Mouse (Mus musculus) bone marrow macrophage, adult 2 months (primary cell): ENCODE data around the gene Olfml2a.

Source experiments
- CTCF ChIP-seq: IDR thresholded peaks from 2 replicates; pipeline ENCODE4 v1.5.1; 2012; ENCODE audit warnings: low read depth, mild to moderate bottlenecking, low read length, moderate library complexity
- POLR2A ChIP-seq: IDR thresholded peaks from 2 replicates; pipeline ENCODE4 v1.6.1; 2012; ENCODE audit warnings: mild to moderate bottlenecking, low read depth, low read length, borderline replicate concordance

- TF ChIP-seq POLR2A (no peak), CTCF (peak; percentile 92)
Observed at GRCm38 (mm10) chr2:38927115-38927979, 4.4 kb upstream of the Olfml2a start, which contains the start of gene Nr6a1.
